Mouse (Mus musculus) right cerebral cortex, postnatal 10 days (tissue): Measurements from ENCODE around the gene Dpp7.
A peak's percentile ranks its signal among the peaks of the same experiment; 100 is the strongest.

Source experiments
- DNase-seq, 2 experiments: peaks; one replicate each; pipeline ENCODE4 v3.0.0; 2021; ENCODE audit warnings: low spot score in 2 of 2

The Dpp7 gene

GRCm38 (mm10) chr2:25365091-25365761, 9.1 kb upstream of the Dpp7 start, which contains the start of gene Uap1l1:
Uap1l1 (minus strand) TSS chr2:25365682.
- peak; percentile 70 to 74 for DNase-seq

DNA sequence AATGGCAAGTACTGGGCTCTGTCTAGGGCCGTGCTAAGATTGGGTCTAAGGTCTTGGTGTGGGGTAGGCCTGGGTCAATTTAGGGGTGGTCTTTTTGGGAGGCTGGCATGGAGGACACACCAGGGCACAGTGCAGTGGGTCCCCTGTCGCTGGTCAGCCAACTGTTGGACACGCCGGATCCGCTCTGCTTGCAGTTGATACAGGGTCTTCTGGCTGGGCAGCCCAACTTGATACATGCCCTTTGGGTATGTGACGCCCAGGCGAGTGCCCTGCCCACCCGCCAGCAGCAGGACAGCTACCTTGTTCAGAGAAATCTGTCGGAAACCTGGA, 8.6 kb upstream of the Dpp7 start:
- no peak for DNase-seq

GRCm38 (mm10) chr2:25364313-25364712, 8.2 kb upstream of the Dpp7 start:
- DNase-seq, result no peak

GRCm38 (mm10) chr2:25363478-25364178, 7.5 kb upstream of the Dpp7 start:
- no peak for DNase-seq

- DNase-seq, result no peak
Observed at GRCm38 (mm10) chr2:25359848-25360247, 3.7 kb upstream of the Dpp7 start.

DNA sequence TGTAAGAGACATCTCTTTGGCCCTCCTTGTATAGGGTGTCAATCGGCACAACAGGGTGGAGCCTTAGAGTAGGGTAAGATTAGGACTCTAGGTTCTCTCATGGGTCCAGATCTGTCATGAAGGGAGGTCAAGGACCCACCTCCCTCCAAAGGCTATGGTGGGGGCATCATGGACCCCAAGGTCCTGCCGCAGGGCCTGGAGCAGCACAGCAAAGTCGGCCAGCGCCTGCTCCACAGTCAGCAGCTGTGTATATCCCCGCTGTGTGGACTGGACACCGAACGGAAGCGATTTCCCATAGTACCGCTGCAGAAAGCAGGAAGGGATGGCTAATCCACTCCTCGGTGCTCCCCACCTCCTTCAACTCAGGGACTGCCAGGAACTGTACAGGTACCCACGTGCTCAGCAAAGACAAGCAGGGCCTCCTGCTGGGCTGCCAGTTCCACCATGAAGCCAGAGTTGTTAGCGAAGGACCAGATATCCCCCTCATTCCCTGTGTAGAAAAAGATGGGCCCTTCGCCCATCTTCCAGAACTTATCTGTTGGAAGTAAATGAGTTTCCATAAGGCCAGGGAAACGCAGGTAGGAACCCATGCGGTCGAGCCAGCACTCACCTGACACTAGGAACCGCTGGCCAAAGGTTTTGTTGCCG, 616 bp downstream of the Dpp7 start:
- no peak for DNase-seq

- no peak for DNase-seq
Observed at GRCm38 (mm10) chr2:25354211-25354610, 1.9 kb downstream of the Dpp7 start.

GRCm38 (mm10) chr2:25350701-25351100, 5.5 kb downstream of the Dpp7 start:
- no peak for DNase-seq

GRCm38 (mm10) chr2:25349499-25349898, 6.7 kb downstream of the Dpp7 start:
- DNase-seq, result no peak

GRCm38 (mm10) chr2:25348162-25348561, 8.0 kb downstream of the Dpp7 start:
- DNase-seq, result no peak

DNA sequence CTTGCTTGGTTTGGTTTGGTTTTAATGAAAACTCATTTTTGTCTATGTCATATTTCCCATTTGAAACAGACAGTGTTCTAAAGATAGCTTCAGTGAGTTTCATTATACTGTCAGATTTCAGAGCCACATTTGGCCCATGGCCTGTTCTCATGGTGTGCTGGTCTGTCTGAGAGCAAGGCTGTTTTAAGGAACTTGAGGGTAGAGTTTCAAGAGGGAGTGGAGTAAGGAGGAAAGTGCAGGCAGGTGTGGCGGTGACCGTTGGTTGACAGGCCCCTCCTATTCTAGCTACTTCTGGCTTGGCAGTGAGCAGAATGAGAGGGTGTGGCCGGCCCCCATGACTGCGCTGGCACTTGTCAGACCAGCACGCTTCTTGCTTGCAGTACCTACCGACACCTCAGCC, 17.9 kb downstream of the Dpp7 start:
- no peak for DNase-seq

GRCm38 (mm10) chr2:25333569-25333968, 22.6 kb downstream of the Dpp7 start:
- DNase-seq, result no peak

GRCm38 (mm10) chr2:25332286-25333160, 23.6 kb downstream of the Dpp7 start, which contains the start of gene Man1b1:
Man1b1 (plus strand) TSS chr2:25332338.
- DNase-seq, result peak; percentile 100

DNA sequence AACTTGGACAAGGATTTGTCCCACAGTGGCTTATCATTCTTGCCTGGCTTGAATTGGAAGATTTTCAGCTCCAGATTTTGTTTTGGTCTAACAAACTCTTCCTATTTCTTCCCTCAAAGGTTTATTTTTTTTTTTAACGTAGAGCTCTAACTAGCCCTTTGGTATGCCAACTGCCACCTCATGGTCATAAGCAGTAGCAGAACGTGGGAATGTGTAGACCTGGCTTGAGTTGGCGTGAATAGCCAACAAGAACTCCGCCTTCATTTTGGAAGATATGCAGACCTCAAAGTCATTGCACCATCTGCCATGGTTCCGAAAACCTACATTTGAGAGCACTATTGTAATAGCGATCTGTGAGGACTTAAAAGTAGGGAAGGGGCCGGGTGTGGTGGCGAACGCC, 24.7 kb downstream of the Dpp7 start:
- DNase-seq, result no peak

DNA sequence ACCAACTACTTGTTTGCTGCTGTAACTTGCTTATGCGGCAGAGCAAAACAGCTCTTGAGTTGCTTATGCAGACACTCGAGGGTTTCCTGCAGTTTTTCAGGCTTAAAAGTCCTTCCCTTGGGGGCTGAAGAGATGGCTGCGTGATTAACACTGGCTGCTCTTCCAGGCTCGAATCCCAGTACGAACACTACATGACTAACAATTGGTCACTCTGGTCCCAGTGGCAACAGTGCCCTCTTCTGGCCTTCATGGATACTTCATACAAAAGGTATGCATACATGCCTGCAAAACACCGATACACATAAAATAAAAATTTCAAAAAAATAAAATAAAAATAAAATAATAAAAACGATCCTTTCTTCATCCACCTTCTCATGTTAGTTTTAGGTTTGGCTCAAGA, 27.7 kb downstream of the Dpp7 start:
- DNase-seq, result peak; percentile 61

DNA sequence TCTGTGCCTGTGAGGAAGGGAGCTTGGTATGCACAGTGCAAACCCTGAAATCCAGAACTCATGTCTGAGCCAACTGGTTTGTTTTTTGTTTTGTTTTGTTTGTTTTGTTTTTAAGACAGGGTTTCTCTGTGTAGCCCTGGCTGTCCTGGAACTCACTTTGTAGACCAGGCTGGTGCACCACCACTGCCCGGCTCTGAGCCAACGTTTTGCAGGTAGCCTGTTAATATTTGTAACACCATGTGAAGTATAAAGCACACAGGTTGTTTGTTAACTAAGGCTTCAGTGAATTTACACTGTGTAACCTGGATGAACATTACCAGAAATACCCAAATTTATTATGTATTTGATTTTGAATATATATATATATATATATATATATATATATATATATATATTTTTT, 30.1 kb downstream of the Dpp7 start:
- no peak for DNase-seq

GRCm38 (mm10) chr2:25320084-25320483, 36.1 kb downstream of the Dpp7 start:
- peak; percentile 32 to 52 for DNase-seq

DNA sequence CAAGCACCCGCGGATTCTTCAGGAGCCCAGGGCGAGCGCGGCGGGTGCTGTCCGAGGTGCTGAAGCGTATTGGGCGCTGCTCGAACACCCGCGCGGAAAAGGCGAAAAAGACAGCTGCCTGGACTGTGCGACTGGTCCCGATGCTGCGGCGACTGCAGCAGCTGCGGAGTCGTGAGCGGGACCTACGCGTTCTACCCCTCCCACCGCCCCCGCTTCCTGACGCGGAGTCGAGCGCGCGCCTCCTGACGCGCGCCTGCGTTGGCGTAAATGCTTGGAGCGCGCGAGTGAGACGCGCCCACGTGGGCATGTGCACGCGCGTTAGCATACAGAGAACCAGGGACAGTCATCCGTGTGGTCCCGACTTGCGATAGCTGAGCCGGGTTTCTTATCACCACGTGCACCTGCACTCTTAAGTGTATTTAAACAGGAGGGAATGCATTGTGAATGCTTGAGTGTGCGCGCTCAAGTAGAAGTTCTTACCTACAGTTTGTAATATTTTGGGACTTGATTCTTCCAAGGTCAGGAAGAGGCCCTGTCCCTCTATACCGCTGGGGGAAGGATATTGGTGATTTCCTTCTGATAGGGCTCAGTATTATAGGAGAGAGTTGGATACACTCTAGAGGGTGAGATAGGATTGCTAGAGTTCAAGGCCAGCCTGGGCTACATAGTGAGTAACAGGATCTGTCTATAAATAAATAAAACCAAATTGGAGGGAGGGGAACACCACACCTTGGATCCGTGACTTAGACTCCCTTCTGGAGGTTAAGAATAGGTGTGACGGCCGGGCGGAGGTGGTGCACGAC, 37.0 kb downstream of the Dpp7 start, which contains the start of gene Grin1:
Gene Grin1 (minus strand): TSS at position 217 of the 803 bp plus-strand sequence.
- DNase-seq, result peak; percentile 95 to 96

DNA sequence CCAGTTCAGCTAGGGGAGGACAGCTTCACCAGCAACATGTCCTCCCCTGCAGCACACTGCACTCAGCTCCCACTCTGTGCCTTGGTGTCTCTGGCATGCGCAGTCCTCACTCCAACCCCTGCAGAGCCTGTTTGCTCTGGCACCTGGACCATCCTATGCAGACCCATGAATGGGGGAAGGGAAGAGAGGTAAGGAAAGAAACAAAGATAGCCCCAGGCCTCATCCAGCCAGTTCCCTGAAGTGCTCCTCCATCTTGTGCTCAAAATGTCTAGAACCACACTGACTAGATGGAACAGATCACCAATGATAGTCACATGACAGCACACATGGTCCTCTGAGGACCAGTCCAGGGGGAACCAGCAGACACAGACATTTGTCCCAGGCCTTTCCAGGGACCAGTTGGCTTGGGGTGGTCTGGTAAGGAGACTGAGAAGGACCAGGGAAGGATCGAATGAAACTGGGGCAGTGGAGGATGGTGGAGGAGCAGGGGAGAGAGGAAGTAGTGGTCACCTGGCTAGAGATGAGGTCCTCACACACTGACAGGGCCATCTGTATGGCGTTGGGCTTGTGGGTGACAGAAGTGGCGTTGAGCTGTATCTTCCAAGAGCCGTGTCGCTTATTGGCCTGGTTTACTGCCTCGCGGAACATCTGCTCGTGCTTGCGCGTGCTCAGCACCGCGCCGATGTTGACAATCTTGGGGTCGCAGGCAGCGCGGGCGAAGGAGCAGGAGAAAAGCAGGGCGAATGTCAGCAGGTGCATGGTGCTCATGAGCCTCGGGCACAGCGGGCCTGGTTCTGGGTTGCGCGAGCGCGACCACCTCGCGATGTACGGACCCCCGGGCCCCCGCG, 37.8 kb downstream of the Dpp7 start:
- DNase-seq, result peak in 1 of 2 experiments; percentile 68

DNA sequence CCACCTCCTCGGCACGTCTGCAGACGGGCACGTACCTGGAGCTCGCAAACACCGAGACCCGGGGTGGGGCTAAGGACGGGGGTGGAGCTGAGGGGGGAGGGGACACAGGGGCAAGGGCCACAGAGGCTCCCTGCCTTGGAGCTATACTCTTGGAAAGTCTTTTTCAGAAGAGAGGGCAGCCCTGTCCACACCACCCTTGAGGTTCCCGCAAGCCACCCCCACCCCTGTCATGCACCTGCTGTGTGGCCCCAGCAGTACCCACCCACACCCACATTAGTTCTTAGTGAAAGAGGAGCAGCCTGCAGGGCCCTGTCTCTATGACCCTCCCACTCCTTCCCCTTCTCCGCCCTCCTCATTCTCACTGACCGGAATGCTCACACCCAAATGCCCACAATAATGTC, 44.7 kb downstream of the Dpp7 start:
- DNase-seq, result no peak
